11 mouse cellular contexts compared by ENCODE assay signal in the genomic region with DNA sequence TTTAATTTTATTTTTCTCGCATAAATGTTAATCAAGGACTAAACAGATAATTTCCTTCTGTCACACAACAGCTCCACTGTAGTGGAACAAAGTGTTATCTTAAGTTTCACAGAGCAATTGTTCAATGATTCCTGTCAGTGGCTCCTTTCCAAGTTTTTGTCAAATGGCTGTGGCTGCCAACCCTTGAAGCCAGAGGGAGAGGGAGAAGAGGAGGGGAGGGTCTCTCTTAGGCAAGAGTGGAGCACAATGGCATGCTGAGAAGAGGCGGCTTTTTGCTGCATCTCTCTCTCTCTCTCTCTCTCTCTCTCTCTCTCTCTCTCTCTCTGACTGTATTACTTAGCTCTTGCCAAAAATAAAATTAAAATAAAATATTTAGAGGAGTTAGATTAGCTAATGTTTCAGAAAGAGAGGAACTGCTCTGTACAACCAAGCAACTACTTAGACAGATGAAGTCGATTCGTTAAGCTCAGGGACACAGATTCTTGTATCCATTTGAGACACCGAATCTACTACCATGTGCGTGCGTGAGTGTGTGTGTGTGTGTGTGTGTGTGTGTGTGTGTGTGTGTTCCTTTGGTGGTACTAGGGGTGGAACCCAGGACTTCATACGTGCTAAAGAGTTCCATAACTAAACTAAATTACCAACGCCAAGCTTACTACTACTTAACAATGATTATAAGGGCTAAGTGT.
DNase-seq lines count a peak whose midpoint lies in the region; ATAC-seq and TF ChIP-seq lines count a peak whose summit lies in the region.
"Had no signal": no experiment of that assay in that cellular context is flagged by ENCODE, and none has a peak within 500 bp of the region (broad histone marks: within the 10 kb centered on the region; RNA-seq: fewer than 3 reads in every experiment).

No protein-coding gene starts in this region.

- peak; percentile 11 for DNase-seq in adrenal gland, postnatal 14 days
- no peak for DNase-seq in adrenal gland, adult 2 months
- DNase-seq in limb, embryonic 14.5 days (ENCODE audit: low spot score), result peak; percentile 27
- DNase-seq in limb, embryonic 10.5 days (ENCODE audit: low spot score), result no peak
- peak; percentile 37 for DNase-seq in heart, postnatal 4 days
- DNase-seq in retina, postnatal 7 days (ENCODE audit: low read depth, low spot score), result peak; percentile 0
- no peak for DNase-seq in spleen, adult 12 weeks (ENCODE audit: low spot score)
- DNase-seq in thymus, postnatal 25 days, result no peak
- DNase-seq: gastrocnemius, postnatal 10 days had no signal

- no peak for ATAC-seq in limb, embryonic 14.5 days (ENCODE audit: low FRiP score, low read depth)

- 88% methylated on average over 9 of the region's 9 CpGs for WGBS in limb, embryonic 14.5 days
- WGBS in limb, embryonic 10.5 days, result 91% methylated on average over 9 of the region's 9 CpGs

- no peaks in the 10 kb centered on the region for H3K4me1 ChIP-seq in limb, embryonic 14.5 days (ENCODE audit: control insufficient read depth, insufficient read depth, low read length)
- peaks cover 16% of the 10 kb centered on the region; the same call in 1 of the 2 replicates for H3K4me1 ChIP-seq in limb, embryonic 10.5 days

- H3K27ac ChIP-seq in limb, embryonic 14.5 days (replicated peaks; ENCODE audit: low read depth, low read length), result no peak overlapping the region
- no peak overlapping the region for H3K27ac ChIP-seq in limb, embryonic 10.5 days
- H3K27ac ChIP-seq: left cerebral cortex, adult 2 months; macrophage had no signal

- no peaks in the 10 kb centered on the region for H3K9me3 ChIP-seq in limb, embryonic 14.5 days (ENCODE audit: control insufficient read depth, low read length)
- no peaks in the 10 kb centered on the region for H3K9me3 ChIP-seq in limb, embryonic 10.5 days (replicated peaks)

- no peaks in the 10 kb centered on the region for H3K27me3 ChIP-seq in limb, embryonic 14.5 days (ENCODE audit: control insufficient read depth, insufficient read depth, low read length)
- H3K27me3 ChIP-seq in limb, embryonic 10.5 days (ENCODE audit: low read depth, poor library complexity, severe bottlenecking), result no peaks in the 10 kb centered on the region

- H3K4me3 ChIP-seq in limb, embryonic 14.5 days (replicated peaks; ENCODE audit: low read length), result no peak overlapping the region
- H3K4me3 ChIP-seq in limb, embryonic 10.5 days, result no peak overlapping the region
- H3K4me3 ChIP-seq: left cerebral cortex, adult 2 months had no signal

- no peak overlapping the region for H3K4me2 ChIP-seq in limb, embryonic 14.5 days (replicated peaks; ENCODE audit: low read depth, low read length, severe bottlenecking)

- no peaks in the 10 kb centered on the region for H3K36me3 ChIP-seq in limb, embryonic 14.5 days (ENCODE audit: control insufficient read depth, insufficient read depth, low read length)
- H3K36me3 ChIP-seq in limb, embryonic 10.5 days, result peaks cover 24% of the 10 kb centered on the region

- H3K9ac ChIP-seq in limb, embryonic 14.5 days (ENCODE audit: low read depth, low read length, severe bottlenecking), result no peak overlapping the region

- no peak for TF ChIP-seq POLR2A in limb, embryonic 14.5 days (IDR thresholded peaks at IDR 0.05; ENCODE audit: borderline replicate concordance, extremely low read depth, insufficient read depth, insufficient read length)

Comparison
In these comparisons a context has a peak if more than half of its experiments do, and no peak if none do; other contexts are left out.
1. DNase-seq: peak in adrenal gland, postnatal 14 days (single experiment), limb, embryonic 14.5 days (single experiment), heart, postnatal 4 days (single experiment) and retina, postnatal 7 days (single experiment); none in adrenal gland, adult 2 months (single experiment), limb, embryonic 10.5 days (single experiment), spleen, adult 12 weeks (single experiment) and thymus, postnatal 25 days (single experiment).